Mouse (Mus musculus) hematopoietic stem cell, adult 5-6 weeks (primary cell): ENCODE data around the gene Zfyve28. TPM values are rescaled to one million over a fixed set of nuclear protein-coding genes. Genes with fewer than 3 reads are reported as not detected.

Experiments used
- ATAC-seq, 2 experiments: fragments of 125-278 bp in 1 of 2; replicated peaks in 1 of 2; 2 replicates each; pipeline ENCODE4 v1.8.0; 2016 to 2017; ENCODE audit warnings: inconsistent platforms in 2 of 2, mild to moderate bottlenecking in 2 of 2, moderate number of reproducible peaks in 2 of 2, low read depth in 1 of 2, moderate TSS enrichment in 1 of 2; ENCODE audit not compliant: low FRiP score in 2 of 2, poor library complexity in 2 of 2, severe bottlenecking in 2 of 2, insufficient read depth in 1 of 2, low TSS enrichment in 1 of 2
- total RNA-seq: library from RNA; stranded (forward); fragments of 172-1452, 232-1000 nt; gene quantifications from 2 replicates; pipeline ENCODE4 v1.2.3, GENCODE M21; 2017

The Zfyve28 gene
- total RNA-seq, 1 experiment from 2014 or later = 1.2 TPM

GRCm38 (mm10) chr5:34177091-34177490 lies 111.2 kb downstream of the Zfyve28 start:
- no peak for ATAC-seq

GRCm38 (mm10) chr5:34176691-34177090 lies 111.6 kb downstream of the Zfyve28 start:
- ATAC-seq = no peak

GRCm38 (mm10) chr5:34175403-34175694 lies 112.9 kb downstream of the Zfyve28 start:
- ATAC-seq = no peak

- no peak for ATAC-seq
These were observed 113.5 kb downstream of the Zfyve28 start for GRCm38 (mm10) chr5:34174550-34175402.

GRCm38 (mm10) chr5:34174021-34174420 lies 114.2 kb downstream of the Zfyve28 start:
- no peak for ATAC-seq

GRCm38 (mm10) chr5:34170726-34171125 lies 117.5 kb downstream of the Zfyve28 start:
- ATAC-seq = no peak

- no peak for ATAC-seq
These were observed 118.3 kb downstream of the Zfyve28 start for GRCm38 (mm10) chr5:34169954-34170353.

- peak; percentile 98 to 99 for ATAC-seq
These were observed 119.0 kb downstream of the Zfyve28 start, which contains the start of the genes Poln and Haus3 for GRCm38 (mm10) chr5:34168950-34169891. Poln (minus strand) TSS chr5:34169448. Haus3 (minus strand) TSS chr5:34169527.

GRCm38 (mm10) chr5:34167857-34168256 lies 120.4 kb downstream of the Zfyve28 start:
- ATAC-seq = no peak

GRCm38 (mm10) chr5:34165793-34166192 lies 122.5 kb downstream of the Zfyve28 start:
- ATAC-seq = no peak

- ATAC-seq = no peak
These were observed 139.8 kb downstream of the Zfyve28 start for GRCm38 (mm10) chr5:34148476-34148875.

GRCm38 (mm10) chr5:34147554-34147953 lies 140.7 kb downstream of the Zfyve28 start:
- no peak for ATAC-seq

Other genes starting within 250 kb of the Zfyve28 start
- gene Poln, start 119.0 kb downstream of the Zfyve28 start, total RNA-seq = 2.9 TPM in 1 of 2 replicates, not detected in the other
- gene Haus3, start 118.9 kb downstream of the Zfyve28 start, total RNA-seq = 121 and 173 TPM in 2 replicates
- gene Mxd4, start 100.7 kb downstream of the Zfyve28 start, total RNA-seq = 29.2 and 40.0 TPM in 2 replicates
- gene Cfap99, start 151 bp upstream of the Zfyve28 start, total RNA-seq = not detected in 2 replicates
- gene Rnf4, start 47.8 kb upstream of the Zfyve28 start, total RNA-seq = 161 and 185 TPM in 2 replicates
- 41.8 and 46.6 TPM in 2 replicates for gene Fam193a, start 81.5 kb upstream of the Zfyve28 start, total RNA-seq
- 36.1 and 39.5 TPM in 2 replicates for gene Tnip2, start 225.5 kb upstream of the Zfyve28 start, total RNA-seq
- gene Sh3bp2, start 237.4 kb upstream of the Zfyve28 start, total RNA-seq = 22.6 and 23.4 TPM in 2 replicates